Mouse (Mus musculus) liver, postnatal 0 days (tissue): ENCODE measurements around the gene Gde1. TPM values are rescaled to one million over a fixed set of nuclear protein-coding genes. Genes with fewer than 3 reads are reported as not detected.

Experiments
- ATAC-seq: fragments of 200-750 bp; cut with Nextera tagmentation; 2 replicates; pipeline ENCODE4 v1.8.0; 2017; ENCODE audit warnings: mild to moderate bottlenecking, moderate library complexity
- DNase-seq: peaks from one replicate; pipeline ENCODE4 v3.0.0-alpha.2; 2016
- H3K27ac ChIP-seq: fragments of 300-500 bp; sonication (generic); 2 replicates; pipeline ENCODE4 v1.5.1; 2014; ENCODE audit warnings: antibody characterized with exemption, moderate library complexity, mild to moderate bottlenecking, low read depth
- H3K27me3 ChIP-seq: fragments of 300-500 bp; sonication (generic); 2 replicates; pipeline ENCODE4 v1.6.1; 2014; ENCODE audit warnings: low read length, control low read depth, mixed read lengths; ENCODE audit not compliant: insufficient read depth
- H3K36me3 ChIP-seq: fragments of 300-500 bp; sonication (generic); replicated peaks from 2 replicates; pipeline ENCODE4 v1.6.1; 2014; ENCODE audit warnings: mild to moderate bottlenecking, control low read depth, low read length, moderate library complexity, mixed read lengths; ENCODE audit not compliant: insufficient read depth
- H3K4me1 ChIP-seq: fragments of 300-500 bp; sonication (generic); 2 replicates; pipeline ENCODE4 v1.6.1; 2014; ENCODE audit warnings: antibody characterized with exemption, mild to moderate bottlenecking, control low read depth; ENCODE audit not compliant: insufficient read depth
- H3K4me2 ChIP-seq: fragments of 300-500 bp; sonication (generic); 2 replicates; pipeline ENCODE4 v1.6.1; 2014; ENCODE audit warnings: low read depth, mild to moderate bottlenecking, low read length, moderate library complexity, mixed read lengths
- H3K4me3 ChIP-seq: fragments of 300-500 bp; sonication (generic); 2 replicates; pipeline ENCODE4 v1.5.1; 2014; ENCODE audit warnings: low read depth, low read length
- H3K9ac ChIP-seq: fragments of 300-500 bp; sonication (generic); replicated peaks from 2 replicates; pipeline ENCODE4 v1.6.1; 2014; ENCODE audit warnings: mild to moderate bottlenecking, moderate library complexity
- H3K9me3 ChIP-seq: fragments of 300-500 bp; sonication (generic); 2 replicates; pipeline ENCODE4 v1.6.1; 2016; ENCODE audit warnings: mild to moderate bottlenecking, control low read depth, low read length, mixed read lengths
- CTCF ChIP-seq: sonication (generic); IDR thresholded peaks from 2 replicates; pipeline ENCODE4 v1.5.1; 2016; ENCODE audit warnings: antibody characterized with exemption, low read depth
- EP300 ChIP-seq: IDR thresholded peaks from 2 replicates; pipeline ENCODE4 v1.6.1; 2016; ENCODE audit warnings: antibody characterized with exemption, low read depth, mild to moderate bottlenecking
- WGBS: fragments of 180-500 bp; shearing (Covaris S2); extraction: QIAGEN DNeasy Blood & Tissue Kit; methylation state at CpG from one replicate; pipeline ENCODE4 v1.1.7; 2014; ENCODE audit not compliant: insufficient replicate concordance; 5-methylcytosine and 5-hydroxymethylcytosine counted together
- polyA plus RNA-seq: library from polyadenylated mRNA; unstranded; fragments of >200 nt; fragmentation: Nextera tagmentation; extraction: Ambion mirVana; gene quantifications from 2 replicates; pipeline ENCODE4 v1.2.1, GENCODE M21; 2015

Gde1 gene
- polyA plus RNA-seq, 1 experiment from 2014 or later, result 43.1 TPM

DNA sequence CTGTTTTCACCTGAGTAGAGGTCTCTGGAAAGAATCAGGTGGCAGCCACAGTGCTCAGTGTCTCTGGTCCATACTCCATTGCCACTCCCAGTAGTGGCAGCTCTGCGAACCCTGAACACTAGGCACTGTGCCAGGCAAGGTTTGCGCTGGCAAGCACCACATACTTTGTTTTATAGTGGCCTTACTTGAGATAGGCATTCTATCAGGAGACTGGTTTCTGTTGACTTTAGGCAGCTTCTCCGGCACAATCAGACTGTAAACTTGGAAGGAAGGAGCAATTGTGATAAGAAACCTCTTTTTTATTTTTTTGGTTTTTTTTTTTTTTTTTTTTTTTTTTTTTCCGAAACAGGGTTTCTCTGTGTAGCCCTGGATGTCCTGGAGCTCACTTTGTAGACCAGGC, 2.4 kb upstream of the Gde1 start:
- ATAC-seq (no peak), DNase-seq (no peak)
- Histone ChIP-seq H3K9ac (no peak overlapping the region), H3K4me1 (peaks cover 29% of the 10 kb centered on the region), H3K36me3 (no peaks in the 10 kb centered on the region), H3K4me3 (no peak overlapping the region), H3K27me3 (no peaks in the 10 kb centered on the region), H3K9me3 (no peaks in the 10 kb centered on the region), H3K4me2 (no peak overlapping the region), H3K27ac (no peak overlapping the region)
- TF ChIP-seq EP300, result no peak
- no peak for TF ChIP-seq CTCF
- WGBS, result 43% methylated on average over 4 of the region's 4 CpGs

DNA sequence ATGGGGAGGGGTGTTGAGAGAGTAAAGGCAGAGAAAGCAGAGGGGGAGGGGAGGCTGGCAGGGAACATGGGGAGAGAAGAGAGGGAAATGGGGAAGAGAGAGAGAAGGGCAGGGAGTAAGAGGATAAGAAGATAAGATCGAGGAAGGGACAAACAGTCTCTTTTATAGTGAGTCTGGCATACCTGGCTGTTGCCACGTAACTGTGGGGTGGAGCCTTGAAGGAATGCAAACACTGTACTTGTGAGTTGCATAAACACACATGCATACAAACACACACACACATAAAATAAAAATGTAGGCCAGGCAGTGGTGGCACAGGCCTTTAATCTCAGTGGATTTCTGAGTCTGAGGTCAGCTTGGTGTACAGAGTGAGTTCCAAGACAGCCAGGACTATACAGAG, 1.6 kb upstream of the Gde1 start:
- no peak overlapping the region for H3K4me3 ChIP-seq
- ATAC-seq, result no peak
- DNase-seq, result no peak
- H3K4me2 ChIP-seq, result no peak overlapping the region
- H3K27ac ChIP-seq, result no peak overlapping the region
- no peaks in the 10 kb centered on the region for H3K36me3 ChIP-seq
- H3K9ac ChIP-seq, result no peak overlapping the region
- no peaks in the 10 kb centered on the region for H3K27me3 ChIP-seq
- peaks cover 29% of the 10 kb centered on the region for H3K4me1 ChIP-seq
- H3K9me3 ChIP-seq, result no peaks in the 10 kb centered on the region
- TF ChIP-seq EP300, result no peak
- no peak for TF ChIP-seq CTCF
- WGBS, result 48% methylated on average over 2 of the region's 2 CpGs

- Histone ChIP-seq H3K9ac (no peak overlapping the region), H3K27me3 (no peaks in the 10 kb centered on the region), H3K9me3 (no peaks in the 10 kb centered on the region), H3K27ac (no peak overlapping the region), H3K36me3 (peaks cover 4% of the 10 kb centered on the region; the same call in 1 of the 2 replicates), H3K4me2 (no peak overlapping the region), H3K4me3 (no peak overlapping the region), H3K4me1 (peaks cover 32% of the 10 kb centered on the region)
- TF ChIP-seq EP300, result no peak
- TF ChIP-seq CTCF, result no peak
- 82% methylated on average over 5 of the region's 5 CpGs for WGBS
- DNase-seq, result no peak
- no peak for ATAC-seq
Observed at GRCm38 (mm10) chr7:118706488-118706887, 910 bp upstream of the Gde1 start.

DNA sequence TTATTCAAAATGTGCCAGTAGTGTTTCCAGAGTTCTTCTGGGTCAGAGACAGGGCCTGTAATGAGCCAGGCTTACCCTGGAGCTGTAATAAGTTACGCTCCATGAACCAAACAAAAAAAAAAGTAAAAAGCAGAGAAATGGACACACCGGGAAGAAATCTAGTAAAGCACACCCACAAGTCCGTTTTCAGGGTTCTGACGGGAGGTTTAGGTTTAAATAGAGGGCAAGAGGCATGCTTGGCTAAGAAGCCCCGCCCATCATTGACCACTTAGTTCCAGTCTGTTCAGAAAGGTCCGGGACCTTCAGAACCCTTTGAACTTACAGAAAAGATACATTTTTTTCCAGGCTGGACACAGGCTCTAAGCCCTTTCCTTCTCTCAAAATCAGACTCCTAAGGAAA, 473 bp upstream of the Gde1 start:
- TF ChIP-seq EP300, result no peak
- TF ChIP-seq CTCF, result no peak
- Histone ChIP-seq H3K4me1 (peaks cover 33% of the 10 kb centered on the region), H3K27me3 (no peaks in the 10 kb centered on the region), H3K4me2 (peak overlapping the region; percentile 93), H3K9ac (peak overlapping the region; percentile 93; the same call in 1 of the 2 replicates), H3K9me3 (no peaks in the 10 kb centered on the region), H3K4me3 (peak overlapping the region; percentile 95), H3K27ac (peak overlapping the region; percentile 95), H3K36me3 (peaks cover 4% of the 10 kb centered on the region; the same call in 1 of the 2 replicates)
- no peak for DNase-seq
- ATAC-seq, result no peak
- 52% methylated on average over 6 of the region's 6 CpGs for WGBS

DNA sequence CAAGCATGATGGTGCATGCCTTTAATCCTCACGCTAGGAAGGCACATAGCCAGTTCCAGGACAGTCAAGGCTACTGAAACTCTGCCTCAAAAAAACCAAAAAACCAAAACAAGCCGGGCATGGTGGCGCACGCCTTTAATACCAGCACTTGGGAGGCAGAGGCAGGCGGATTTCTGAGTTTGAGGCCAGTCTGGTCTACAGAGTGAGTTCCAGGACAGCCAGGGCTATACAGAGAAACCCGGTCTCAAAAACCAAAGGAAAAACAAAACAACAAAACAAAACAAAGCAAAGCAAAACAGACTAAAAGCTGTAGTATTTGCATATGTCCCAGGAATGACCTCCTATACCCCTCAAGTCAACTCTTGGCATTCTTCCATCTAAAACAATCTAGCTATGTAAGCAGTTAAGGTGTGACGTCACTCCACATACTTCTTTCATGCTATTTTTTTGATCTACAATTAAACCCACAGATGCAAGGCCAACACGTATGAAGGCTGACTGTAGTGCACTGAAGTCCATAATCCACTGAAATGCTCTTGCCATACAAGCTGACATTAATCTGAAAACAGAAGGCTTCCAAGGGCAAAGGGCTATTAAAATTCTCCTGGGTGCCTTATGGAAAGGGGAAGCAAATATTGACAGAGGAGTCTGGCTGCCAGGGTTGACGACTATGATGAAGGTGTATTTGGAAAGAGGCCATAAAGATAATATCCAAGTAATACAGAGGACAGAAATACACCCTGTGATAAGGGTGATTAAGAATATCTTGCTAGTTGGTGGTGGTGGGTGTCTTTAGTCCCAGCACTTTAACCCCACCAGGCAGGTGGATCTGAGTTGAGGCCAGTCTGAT, 1.4 kb downstream of the Gde1 start:
- TF ChIP-seq CTCF, result no peak
- no peak for TF ChIP-seq EP300
- peaks cover 4% of the 10 kb centered on the region; the same call in 1 of the 2 replicates for H3K36me3 ChIP-seq
- no peaks in the 10 kb centered on the region for H3K9me3 ChIP-seq
- WGBS, result 58% methylated on average over 9 of the region's 9 CpGs
- ATAC-seq (peak; percentile 13; the same call in 1 of the 2 replicates), DNase-seq (no peak)
- no peaks in the 10 kb centered on the region for H3K27me3 ChIP-seq
- H3K9ac ChIP-seq, result peak overlapping the region; percentile 93
- H3K4me1 ChIP-seq, result peaks cover 38% of the 10 kb centered on the region
- H3K4me3 ChIP-seq, result peak overlapping the region; percentile 95
- H3K27ac ChIP-seq, result peak overlapping the region; percentile 95
- H3K4me2 ChIP-seq, result peak overlapping the region; percentile 93

- peak overlapping the region; percentile 95 for H3K27ac ChIP-seq
Observed at GRCm38 (mm10) chr7:118703144-118703561, 2.4 kb downstream of the Gde1 start.

More at GRCm38 (mm10) chr7:118703144-118703561, 2.4 kb downstream of the Gde1 start:
- Histone ChIP-seq H3K9ac (peak overlapping the region; percentile 93; the same call in 1 of the 2 replicates), H3K4me2 (peak overlapping the region; percentile 93), H3K27me3 (no peaks in the 10 kb centered on the region), H3K36me3 (peaks cover 7% of the 10 kb centered on the region; the same call in 1 of the 2 replicates), H3K4me3 (peak overlapping the region; percentile 95; the same call in 1 of the 2 replicates), H3K9me3 (no peaks in the 10 kb centered on the region), H3K4me1 (peaks cover 45% of the 10 kb centered on the region)
- WGBS, result 65% methylated on average over 15 of the region's 15 CpGs
- peak; percentile 48 for ATAC-seq
- TF ChIP-seq EP300 (peak; percentile 57; the same call in 1 of the 2 replicates), CTCF (no peak)
- DNase-seq, result peak; percentile 52
